Mouse (Mus musculus) erythroblast, adult 5-6 weeks (primary cell): Measurements from ENCODE around the gene Il22ra2. TPM values are rescaled to one million over a fixed set of nuclear protein-coding genes. Genes with fewer than 3 reads are reported as not detected.

ENCODE experiments used
- total RNA-seq, 2 experiments: library from RNA; stranded (forward) in 1 of 2; stranded (reverse) in 1 of 2; fragments of 150-400 nt in 1 of 2; fragments of 200-764, 138-1000 nt in 1 of 2; gene quantifications; 2 replicates each; pipeline versions ENCODE4 v1.2.3 to v1.2.4; 2015 to 2017; ENCODE audit warnings: low replicate concordance in 2 of 2

Gene Il22ra2
- total RNA-seq, 2 experiments from 2014 or later, result 1.4 to 3.5 TPM

Other genes starting within 250 kb of the Il22ra2 start
- gene Ifngr1, start 30.0 kb upstream of the Il22ra2 start, total RNA-seq (2015; ENCODE audit: low replicate concordance), result 92.8 and 102 TPM in 2 replicates
- 62.2 and 70.7 TPM in 2 replicates for gene Ifngr1, start 30.0 kb upstream of the Il22ra2 start, total RNA-seq (2017; ENCODE audit: low replicate concordance)
- not detected in 2 replicates for gene Il20ra, start 90.6 kb downstream of the Il22ra2 start, total RNA-seq (2015; ENCODE audit: low replicate concordance)
- 0.28 and 0.77 TPM in 2 replicates for gene Il20ra, start 90.6 kb downstream of the Il22ra2 start, total RNA-seq (2017; ENCODE audit: low replicate concordance)
- gene Slc35d3, start 229.5 kb downstream of the Il22ra2 start, total RNA-seq (2015; ENCODE audit: low replicate concordance), result 0.42 TPM in 1 of 2 replicates, not detected in the other
- gene Slc35d3, start 229.5 kb downstream of the Il22ra2 start, total RNA-seq (2017; ENCODE audit: low replicate concordance), result not detected in 2 replicates